Mouse (Mus musculus) myocyte (in vitro differentiated cells): ENCODE results near the gene Adam17.

Experiments
- POLR2A ChIP-seq: IDR thresholded peaks from one replicate; pipeline ENCODE4 v1.6.1; 2011; ENCODE audit warnings: low read depth, mild to moderate bottlenecking, control low read depth, moderate library complexity; ENCODE audit not compliant: insufficient read length
- TCF12 ChIP-seq: IDR thresholded peaks from one replicate; pipeline ENCODE4 v1.6.1; 2011; ENCODE audit warnings: mild to moderate bottlenecking, control low read depth; ENCODE audit not compliant: poor library complexity, insufficient read depth, severe bottlenecking

GRCm38 (mm10) chr12:21316869-21317265, 56.6 kb downstream of the Adam17 start:
- TF ChIP-seq POLR2A (no peak), TCF12 (no peak)
